Mouse (Mus musculus) monocyte, adult 2 months (primary cell): ENCODE results near the gene Gm21746.
"Not testable (repeated sequence)": the region's sequence is repeated elsewhere in the genome, so short reads cannot be mapped to it uniquely, and the experiment has no call there.

Experiments used
- DNase-seq, 2 experiments: peaks; one replicate each; pipeline ENCODE4 v3.0.0; 2022; ENCODE audit warnings: low spot score in 2 of 2, low read depth in 1 of 2

The Gm21746 gene

GRCm38 (mm10) chrY:6237895-6238294, at the start of gene Gm21746:
Gene Gm21746, minus strand, starts transcription at chrY:6237995.
- DNase-seq: not testable (repeated sequence)

DNA sequence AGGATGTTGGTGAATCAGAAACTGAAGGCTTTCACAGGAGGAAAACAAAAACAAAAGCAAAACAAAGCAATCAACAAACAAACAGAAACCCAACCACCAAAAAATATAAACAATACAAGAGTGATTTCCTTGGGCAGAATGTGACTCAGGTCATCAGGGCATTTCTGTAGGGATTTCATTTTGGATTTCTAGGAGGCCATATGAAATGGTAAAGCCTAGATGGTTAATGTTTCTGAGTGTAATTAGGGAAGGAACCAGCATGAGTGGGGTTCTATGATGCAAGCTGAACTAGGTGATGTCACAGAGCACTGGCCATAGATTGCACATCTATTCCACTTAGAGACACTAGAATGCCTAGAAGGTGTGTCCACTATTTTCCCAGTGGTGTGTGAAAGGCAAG, 29.0 kb upstream of the Gm21746 start, which contains the start of gene Gm20873:
Gene Gm20873, plus strand, starts transcription at position 301 of the 400 bp plus-strand sequence.
- DNase-seq: not testable (repeated sequence)
